Mouse (Mus musculus) CD8-positive naive resting alpha-beta T cell, adult 57 days (primary cell): ENCODE measurements around the gene Cilp. TPM values are rescaled to one million over a fixed set of nuclear protein-coding genes. Genes with fewer than 3 reads are reported as not detected.

ENCODE experiments used
- total RNA-seq: library from RNA; stranded (reverse); gene quantifications from one replicate; pipeline ENCODE4 v1.2.4, GENCODE M21; 2023

The Cilp gene
- total RNA-seq = not detected

DNA sequence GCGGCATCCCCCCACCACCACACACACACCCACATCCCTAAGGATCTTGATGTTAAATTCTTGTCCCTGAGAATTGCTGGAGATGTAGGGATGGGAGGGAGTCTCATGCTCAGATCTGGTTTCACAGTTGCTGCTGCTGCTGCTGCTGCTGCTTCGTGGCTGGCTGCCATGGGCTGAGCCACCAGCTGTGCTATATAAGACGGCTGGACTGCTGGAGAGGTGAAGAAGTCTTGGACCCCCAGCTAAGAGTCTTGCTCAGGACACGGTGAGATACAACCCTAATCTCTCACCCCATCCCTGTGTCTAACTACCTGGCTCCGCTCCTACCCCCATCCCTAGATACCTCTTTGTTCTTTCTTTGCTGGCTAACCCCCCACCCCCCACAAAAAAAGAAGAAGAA is at the start of gene Cilp:
Cilp (plus strand) TSS at position 222 of the 400 bp plus-strand sequence.

GRCm38 (mm10) chr9:65293973-65294715 is 29.2 kb downstream of the Cilp start, which contains the start of gene Clpx:
Gene Clpx, plus strand, starts transcription at chr9:65294260.

Other genes starting within 250 kb of the Cilp start
- gene Hacd3, start 243.5 kb upstream of the Cilp start, total RNA-seq = 26.6 TPM
- 66.1 TPM for gene Dpp8, start 232.8 kb upstream of the Cilp start, total RNA-seq
- 0.09 TPM for gene Igdcc4, start 163.7 kb upstream of the Cilp start, total RNA-seq
- gene Igdcc3, start 124.0 kb upstream of the Cilp start, total RNA-seq = not detected
- 5.7 TPM for gene Parp16, start 69.8 kb upstream of the Cilp start, total RNA-seq
- gene Clpx, start 29.1 kb downstream of the Cilp start, total RNA-seq = 32.2 TPM
- 15.5 TPM for gene Pdcd7, start 80.9 kb downstream of the Cilp start, total RNA-seq
- 1.1 TPM for gene Ubap1l, start 95.9 kb downstream of the Cilp start, total RNA-seq
- not detected for gene Kbtbd13, start 126.5 kb downstream of the Cilp start, total RNA-seq
- 0.21 TPM for gene Rasl12, start 133.3 kb downstream of the Cilp start, total RNA-seq
- not detected for gene Slc51b, start 157.8 kb downstream of the Cilp start, total RNA-seq
- gene Mtfmt, start 170.6 kb downstream of the Cilp start, total RNA-seq = 26.8 TPM
- 43.0 TPM for gene Spg21, start 195.8 kb downstream of the Cilp start, total RNA-seq